Mouse (Mus musculus): Measurements from ENCODE around the gene Ubald2. TPM values are rescaled to one million over a fixed set of nuclear protein-coding genes. Genes with fewer than 3 reads are reported as not detected.
"Not testable (repeated sequence)": the region's sequence is repeated elsewhere in the genome, so short reads cannot be mapped to it uniquely, and the experiment has no call there.

Ubald2 gene
- total RNA-seq, 1 experiment from 2014 or later: 55.7 TPM

DNA sequence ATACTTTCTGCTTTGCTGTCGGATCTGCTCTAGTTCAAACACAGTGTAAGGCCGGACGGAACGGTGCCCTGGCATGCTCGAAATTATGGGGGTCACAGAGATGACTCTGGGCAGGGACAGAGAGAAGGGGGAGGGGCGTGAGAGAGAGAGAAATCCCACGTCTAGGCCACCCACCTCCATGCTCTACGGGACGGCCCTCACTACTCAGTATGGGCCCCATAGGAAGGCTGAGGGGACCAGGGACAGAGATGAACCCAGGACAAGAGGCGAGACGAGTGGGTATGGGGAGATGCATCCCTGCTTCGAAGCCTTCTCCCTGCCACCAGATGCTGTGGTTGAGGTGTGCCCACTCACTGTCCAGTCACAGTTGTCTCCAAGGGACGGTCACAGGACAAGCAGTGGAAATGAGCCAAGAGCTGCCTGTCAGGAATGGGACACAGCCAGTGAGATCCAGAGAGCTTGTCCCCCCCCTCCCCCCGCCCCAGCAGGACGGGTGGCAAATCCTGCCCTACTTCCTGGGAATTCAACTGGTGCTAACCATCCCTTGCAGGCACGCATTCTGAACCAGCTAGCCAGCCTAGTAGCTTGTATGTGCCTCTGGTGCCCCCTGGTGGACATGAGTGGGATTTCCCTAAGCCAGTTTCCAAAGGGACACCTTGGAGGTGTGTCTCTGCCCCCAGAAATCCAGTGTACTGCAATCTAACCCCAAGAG is 11.9 kb downstream of the Ubald2 start:
- peak; percentile 77 for ATAC-seq (replicated peaks; ENCODE audit: insufficient number of reproducible peaks, low FRiP score, low TSS enrichment, poor library complexity, severe bottlenecking)

- ATAC-seq (replicated peaks; ENCODE audit: insufficient number of reproducible peaks, low FRiP score, low TSS enrichment, poor library complexity, severe bottlenecking): no peak
These were observed 12.5 kb downstream of the Ubald2 start for GRCm38 (mm10) chr11:116446308-116446887.

- ATAC-seq (replicated peaks; ENCODE audit: insufficient number of reproducible peaks, low FRiP score, low TSS enrichment, poor library complexity, severe bottlenecking): no peak
These were observed 13.9 kb downstream of the Ubald2 start for GRCm38 (mm10) chr11:116447822-116448221.

- no peak for ATAC-seq (replicated peaks; ENCODE audit: insufficient number of reproducible peaks, low FRiP score, low TSS enrichment, poor library complexity, severe bottlenecking)
These were observed 15.4 kb downstream of the Ubald2 start for GRCm38 (mm10) chr11:116449341-116449740.

GRCm38 (mm10) chr11:116453889-116454288 is 20.0 kb downstream of the Ubald2 start:
- no peak for ATAC-seq (replicated peaks; ENCODE audit: insufficient number of reproducible peaks, low FRiP score, low TSS enrichment, poor library complexity, severe bottlenecking)

DNA sequence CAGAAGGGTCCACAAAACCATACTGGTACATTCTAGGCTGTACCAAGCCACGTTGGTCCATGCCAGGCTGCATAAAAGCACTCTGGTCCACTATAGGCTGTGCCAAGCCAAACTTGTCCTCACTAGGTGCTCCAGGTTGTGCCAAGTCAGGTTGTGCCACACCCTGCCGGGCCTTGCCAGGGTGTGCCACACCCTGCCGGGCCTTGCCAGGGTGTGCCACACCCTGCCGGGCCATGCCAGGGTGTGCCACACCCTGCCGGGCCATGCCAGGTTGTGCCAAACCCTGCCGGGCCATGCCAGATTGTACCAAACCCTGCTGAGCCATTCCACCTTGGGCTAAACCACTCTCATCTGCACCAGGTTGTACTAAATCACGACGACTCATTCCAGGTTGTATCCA is 22.3 kb downstream of the Ubald2 start:
- no peak for ATAC-seq (replicated peaks; ENCODE audit: insufficient number of reproducible peaks, low FRiP score, low TSS enrichment, poor library complexity, severe bottlenecking)

- ATAC-seq (replicated peaks; ENCODE audit: insufficient number of reproducible peaks, low FRiP score, low TSS enrichment, poor library complexity, severe bottlenecking): no peak
These were observed 25.9 kb downstream of the Ubald2 start for GRCm38 (mm10) chr11:116459786-116460185.

GRCm38 (mm10) chr11:116463338-116463737 is 29.4 kb downstream of the Ubald2 start:
- ATAC-seq (replicated peaks; ENCODE audit: insufficient number of reproducible peaks, low FRiP score, low TSS enrichment, poor library complexity, severe bottlenecking): no peak

DNA sequence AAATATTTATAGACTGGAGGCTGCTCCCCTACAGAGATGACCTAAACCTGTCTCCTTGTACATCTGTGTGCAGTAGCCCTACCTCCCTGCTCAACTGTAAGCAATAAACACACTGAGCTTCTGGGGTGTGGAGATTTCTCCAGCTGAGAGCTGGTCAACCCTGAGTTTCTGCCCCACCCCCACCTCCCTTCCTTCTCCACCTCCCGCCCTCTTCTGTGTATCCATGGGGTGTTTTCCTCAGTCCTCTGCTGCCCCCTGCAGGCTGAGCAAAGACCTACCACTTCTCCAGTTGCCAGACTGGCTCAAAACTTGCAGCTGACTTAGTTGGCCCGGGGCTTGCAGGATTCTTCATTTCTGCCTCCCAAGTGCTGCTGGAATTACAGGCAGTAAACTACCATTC is 29.9 kb downstream of the Ubald2 start:
- ATAC-seq (replicated peaks; ENCODE audit: insufficient number of reproducible peaks, low FRiP score, low TSS enrichment, poor library complexity, severe bottlenecking): peak; percentile 94

GRCm38 (mm10) chr11:116466141-116466540 is 32.2 kb downstream of the Ubald2 start, which contains the start of gene Qrich2:
Qrich2 (minus strand) TSS chr11:116466241.
- no peak for ATAC-seq (replicated peaks; ENCODE audit: insufficient number of reproducible peaks, low FRiP score, low TSS enrichment, poor library complexity, severe bottlenecking)

GRCm38 (mm10) chr11:116468338-116468737 is 34.4 kb downstream of the Ubald2 start:
- ATAC-seq (replicated peaks; ENCODE audit: insufficient number of reproducible peaks, low FRiP score, low TSS enrichment, poor library complexity, severe bottlenecking): not testable (repeated sequence)

GRCm38 (mm10) chr11:116470249-116470648 is 36.4 kb downstream of the Ubald2 start:
- ATAC-seq (replicated peaks; ENCODE audit: insufficient number of reproducible peaks, low FRiP score, low TSS enrichment, poor library complexity, severe bottlenecking): no peak

GRCm38 (mm10) chr11:116470896-116471295 is 37.0 kb downstream of the Ubald2 start:
- ATAC-seq (replicated peaks; ENCODE audit: insufficient number of reproducible peaks, low FRiP score, low TSS enrichment, poor library complexity, severe bottlenecking): no peak

GRCm38 (mm10) chr11:116472275-116472674 is 38.4 kb downstream of the Ubald2 start:
- ATAC-seq (replicated peaks; ENCODE audit: insufficient number of reproducible peaks, low FRiP score, low TSS enrichment, poor library complexity, severe bottlenecking): no peak

- no peak for ATAC-seq (replicated peaks; ENCODE audit: insufficient number of reproducible peaks, low FRiP score, low TSS enrichment, poor library complexity, severe bottlenecking)
These were observed 42.1 kb downstream of the Ubald2 start for GRCm38 (mm10) chr11:116476041-116476440.

DNA sequence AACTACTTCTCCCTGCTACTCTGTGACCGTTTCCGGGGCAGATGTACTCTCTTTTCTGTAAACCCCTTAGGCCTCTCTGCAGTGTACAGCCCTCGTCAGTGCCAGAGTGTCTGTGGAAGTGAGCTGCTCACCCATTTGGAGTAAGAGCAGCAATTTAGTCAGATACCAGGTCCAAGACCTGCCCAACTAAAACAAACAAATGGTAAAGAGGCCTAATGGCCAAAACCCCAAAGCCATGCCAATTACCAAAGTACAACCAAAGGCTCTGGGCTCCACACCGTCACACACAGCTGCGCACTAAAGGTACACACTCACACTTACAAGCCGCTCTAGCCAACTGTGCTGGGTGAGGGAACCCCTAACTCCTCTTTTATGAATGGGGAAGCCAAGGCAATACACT is 42.8 kb downstream of the Ubald2 start:
- no peak for ATAC-seq (replicated peaks; ENCODE audit: insufficient number of reproducible peaks, low FRiP score, low TSS enrichment, poor library complexity, severe bottlenecking)

DNA sequence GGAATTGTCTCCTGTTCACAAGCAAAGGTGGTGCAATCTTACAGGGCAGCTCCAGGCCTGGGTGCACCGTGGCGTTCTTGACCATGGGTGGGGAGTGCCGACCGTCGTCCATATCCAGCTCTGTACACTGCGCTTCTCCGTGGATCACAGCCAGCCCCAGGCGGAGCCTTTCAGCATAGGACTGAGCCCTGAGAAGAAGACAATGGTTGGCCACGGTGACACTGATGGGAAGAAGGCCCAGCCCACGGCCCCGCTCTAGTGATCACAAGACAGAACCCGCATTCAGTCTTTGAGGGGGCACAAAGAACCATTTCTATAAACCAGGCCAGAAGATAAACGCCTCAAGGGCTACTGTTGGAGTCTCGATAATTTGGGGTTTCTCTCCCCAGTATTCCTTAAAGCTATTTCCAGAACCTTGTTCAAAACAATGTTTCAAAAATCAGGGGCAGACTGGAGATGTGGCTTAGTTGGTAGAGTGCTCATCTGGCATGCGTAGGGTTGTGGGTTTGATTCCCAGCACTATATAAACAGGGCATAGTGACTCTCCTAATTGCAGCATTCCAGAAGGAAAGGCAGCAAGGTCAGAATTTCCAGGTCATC is 43.4 kb downstream of the Ubald2 start:
- no peak for ATAC-seq (replicated peaks; ENCODE audit: insufficient number of reproducible peaks, low FRiP score, low TSS enrichment, poor library complexity, severe bottlenecking)

GRCm38 (mm10) chr11:116478978-116479377 is 45.1 kb downstream of the Ubald2 start:
- no peak for ATAC-seq (replicated peaks; ENCODE audit: insufficient number of reproducible peaks, low FRiP score, low TSS enrichment, poor library complexity, severe bottlenecking)

GRCm38 (mm10) chr11:116479832-116480231 is 45.9 kb downstream of the Ubald2 start:
- ATAC-seq (replicated peaks; ENCODE audit: insufficient number of reproducible peaks, low FRiP score, low TSS enrichment, poor library complexity, severe bottlenecking): no peak

DNA sequence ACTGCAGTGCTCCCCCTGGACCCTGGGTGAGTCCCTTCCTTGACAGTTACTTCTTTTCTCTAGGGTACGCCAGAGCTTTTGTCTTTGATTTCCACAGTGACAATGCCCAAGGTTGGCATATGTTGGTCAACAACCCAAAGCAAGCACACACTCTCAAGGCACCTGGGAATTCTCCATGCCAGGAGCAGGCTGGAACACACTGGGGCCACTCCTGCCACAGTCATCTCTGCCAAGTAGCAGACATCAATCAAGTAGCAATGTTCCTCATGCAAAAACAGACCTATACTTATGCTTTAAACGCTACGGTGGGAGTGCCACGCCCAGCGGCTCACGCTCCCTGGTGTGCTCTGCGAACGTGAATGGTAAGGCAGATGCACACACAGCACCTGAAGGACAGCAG is 47.1 kb downstream of the Ubald2 start:
- ATAC-seq (replicated peaks; ENCODE audit: insufficient number of reproducible peaks, low FRiP score, low TSS enrichment, poor library complexity, severe bottlenecking): no peak

All from monocyte, adult 5-6 weeks (primary cell).